Mouse (Mus musculus): ENCODE results near the gene Cyb5r3. TPM values are rescaled to one million over a fixed set of nuclear protein-coding genes. Genes with fewer than 3 reads are reported as not detected.

The Cyb5r3 gene
- 122 and 139 TPM in 2 replicates for polyA plus RNA-seq (2014; fragmentation: Nextera tagmentation; extraction: Ambion mirVana)

GRCm38 (mm10) chr15:83172492-83173429, at the start of gene Cyb5r3:
Gene Cyb5r3 (minus strand): TSS chr15:83172592.
- Histone ChIP-seq H3K4me2 (ENCODE audit: low read depth, low read length) (peak within 1 kb of the TSS; percentile 75), H3K4me1 (ENCODE audit: control insufficient read depth, insufficient read depth, low read length) (peaks cover 17% of the 10 kb centered on the region), H3K9ac (replicated peaks; ENCODE audit: low read depth, low read length) (peak within 1 kb of the TSS; percentile 75), H3K4me3 (ENCODE audit: low read depth, low read length) (peak within 1 kb of the TSS; percentile 96), H3K27ac (ENCODE audit: low read depth, low read length) (peak within 1 kb of the TSS; percentile 69), H3K36me3 (ENCODE audit: control insufficient read depth, insufficient read depth, low read length) (no peaks in the 10 kb centered on the region), H3K9me3 (ENCODE audit: control insufficient read depth, low read length) (no peaks in the 10 kb centered on the region), H3K27me3 (ENCODE audit: control insufficient read depth, insufficient read depth, low read length) (no peaks in the 10 kb centered on the region)
- WGBS, result 34% methylated on average over 28 of the region's 28 CpGs
- ATAC-seq (ENCODE audit: low read depth), result peak; percentile 42

DNA sequence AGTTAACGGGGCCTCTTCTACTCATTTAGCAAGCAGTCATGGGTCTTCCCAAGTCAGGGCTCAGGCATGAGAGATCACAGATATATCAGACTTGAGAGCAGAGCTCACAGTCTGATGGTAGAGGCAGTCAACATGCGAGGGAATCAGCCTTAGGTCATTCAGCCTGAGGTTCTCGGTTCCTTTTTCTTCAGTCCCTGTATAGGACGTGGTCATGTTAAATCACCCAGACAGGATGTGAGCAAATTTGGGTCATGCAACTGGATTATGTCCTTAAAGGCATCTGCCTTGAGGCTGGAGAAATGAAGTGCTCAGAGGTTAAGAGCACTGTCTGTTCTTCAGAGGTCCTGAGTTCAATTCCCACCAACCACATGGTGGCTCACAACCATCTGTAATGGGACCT, 49.3 kb upstream of the Cyb5r3 start:
- ATAC-seq (ENCODE audit: low read depth), result no peak
- Histone ChIP-seq H3K9me3 (ENCODE audit: control insufficient read depth, low read length) (no peaks in the 10 kb centered on the region), H3K4me3 (ENCODE audit: low read depth, low read length) (no peak overlapping the region), H3K4me2 (ENCODE audit: low read depth, low read length) (no peak overlapping the region), H3K27me3 (ENCODE audit: control insufficient read depth, insufficient read depth, low read length) (no peaks in the 10 kb centered on the region), H3K27ac (ENCODE audit: low read depth, low read length) (no peak overlapping the region), H3K9ac (replicated peaks; ENCODE audit: low read depth, low read length) (no peak overlapping the region), H3K36me3 (ENCODE audit: control insufficient read depth, insufficient read depth, low read length) (no peaks in the 10 kb centered on the region), H3K4me1 (ENCODE audit: control insufficient read depth, insufficient read depth, low read length) (peaks cover 8% of the 10 kb centered on the region; the same call in 1 of the 2 replicates)
- WGBS, result 84% methylated on average over 4 of the region's 4 CpGs

DNA sequence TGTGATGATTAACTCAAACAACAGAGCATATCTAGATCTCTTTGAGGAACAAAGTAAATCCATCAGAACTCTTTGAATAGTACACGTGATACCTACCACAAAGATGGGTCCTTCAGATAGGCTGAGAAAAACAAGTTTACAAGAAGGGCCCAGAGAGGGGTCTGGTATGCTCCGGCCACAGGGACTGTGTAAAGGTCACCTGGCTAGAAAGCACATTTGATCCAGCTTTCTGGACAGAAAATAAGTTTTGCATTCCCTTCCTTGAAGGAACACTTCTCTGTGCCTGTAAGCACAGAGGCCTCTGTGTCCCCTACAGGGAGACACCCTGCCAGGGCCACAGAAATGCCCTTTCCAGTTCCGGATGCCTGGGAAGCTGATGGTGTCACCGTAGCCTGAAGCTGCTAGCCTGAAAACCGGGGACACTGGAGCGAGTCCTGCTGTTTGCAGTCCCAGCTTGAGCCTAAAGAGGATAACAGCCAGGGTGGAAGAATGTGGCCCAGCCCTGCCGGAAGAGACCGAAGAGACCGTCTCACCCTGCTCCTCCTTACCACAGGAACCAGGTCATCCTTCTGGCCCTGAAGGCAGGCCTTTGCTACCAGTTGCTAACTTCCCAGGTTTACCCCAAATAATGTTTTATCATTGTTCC, 48.1 kb upstream of the Cyb5r3 start:
- H3K4me2 ChIP-seq (ENCODE audit: low read depth, low read length), result no peak overlapping the region
- 68% methylated on average over 9 of the region's 9 CpGs for WGBS

DNA sequence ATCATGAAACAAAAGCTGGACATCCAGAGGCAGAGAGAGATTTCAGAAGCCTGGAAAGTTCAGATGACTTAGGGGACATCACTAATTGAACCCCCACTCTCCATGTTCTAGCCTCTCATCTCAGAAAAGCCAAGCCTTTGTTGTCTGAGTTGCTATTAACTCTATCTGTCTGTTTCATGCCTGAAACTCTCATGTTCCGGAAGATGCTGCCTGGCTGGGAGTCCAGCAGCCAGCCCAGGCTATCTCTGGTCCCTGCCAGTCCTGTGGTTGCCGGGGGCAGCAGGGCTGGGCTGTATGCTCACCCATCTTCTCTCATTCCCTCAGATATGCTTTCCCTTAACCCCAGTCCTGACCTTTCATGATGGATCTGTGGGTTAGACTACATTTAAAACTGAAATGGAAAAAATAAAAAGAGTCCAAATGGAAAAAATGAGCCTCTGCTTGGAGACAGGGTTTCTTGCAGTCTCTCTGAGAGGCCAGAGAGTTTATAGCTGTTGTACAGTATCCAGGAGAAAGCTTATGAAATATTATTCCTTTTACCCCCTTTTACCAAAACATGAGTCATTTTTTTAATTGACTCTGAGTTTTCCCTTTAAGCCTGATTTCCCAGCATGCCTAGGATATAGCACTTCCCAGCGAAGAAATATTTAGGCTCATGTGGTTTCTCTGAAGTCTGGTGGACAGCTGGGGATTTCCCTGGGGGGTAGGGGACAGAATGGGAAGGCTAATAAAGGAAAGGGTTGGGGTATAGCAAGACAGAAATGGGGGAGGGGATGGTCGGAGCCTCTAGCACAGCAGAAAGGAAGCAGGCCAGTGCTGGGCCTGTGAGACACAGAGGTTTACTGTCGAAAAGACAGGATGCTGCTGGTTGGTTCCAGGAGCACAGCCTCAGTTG, 43.2 kb upstream of the Cyb5r3 start:
- Histone ChIP-seq H3K27ac (ENCODE audit: low read depth, low read length) (peak overlapping the region; percentile 22; the same call in 1 of the 2 replicates), H3K9ac (replicated peaks; ENCODE audit: low read depth, low read length) (no peak overlapping the region), H3K27me3 (ENCODE audit: control insufficient read depth, insufficient read depth, low read length) (no peaks in the 10 kb centered on the region), H3K4me1 (ENCODE audit: control insufficient read depth, insufficient read depth, low read length) (no peaks in the 10 kb centered on the region), H3K4me3 (ENCODE audit: low read depth, low read length) (no peak overlapping the region), H3K9me3 (ENCODE audit: control insufficient read depth, low read length) (no peaks in the 10 kb centered on the region), H3K4me2 (ENCODE audit: low read depth, low read length) (no peak overlapping the region), H3K36me3 (ENCODE audit: control insufficient read depth, insufficient read depth, low read length) (no peaks in the 10 kb centered on the region)
- no peak for ATAC-seq (ENCODE audit: low read depth)
- WGBS, result 33% methylated on average over 5 of the region's 5 CpGs

More for the DNA sequence above, 48.1 kb upstream of the Cyb5r3 start:
- Histone ChIP-seq H3K27me3 (ENCODE audit: control insufficient read depth, insufficient read depth, low read length) (no peaks in the 10 kb centered on the region), H3K36me3 (ENCODE audit: control insufficient read depth, insufficient read depth, low read length) (no peaks in the 10 kb centered on the region), H3K4me3 (ENCODE audit: low read depth, low read length) (no peak overlapping the region), H3K4me1 (ENCODE audit: control insufficient read depth, insufficient read depth, low read length) (peaks cover 8% of the 10 kb centered on the region; the same call in 1 of the 2 replicates), H3K9ac (replicated peaks; ENCODE audit: low read depth, low read length) (no peak overlapping the region), H3K9me3 (ENCODE audit: control insufficient read depth, low read length) (no peaks in the 10 kb centered on the region), H3K27ac (ENCODE audit: low read depth, low read length) (no peak overlapping the region)
- ATAC-seq (ENCODE audit: low read depth), result no peak

DNA sequence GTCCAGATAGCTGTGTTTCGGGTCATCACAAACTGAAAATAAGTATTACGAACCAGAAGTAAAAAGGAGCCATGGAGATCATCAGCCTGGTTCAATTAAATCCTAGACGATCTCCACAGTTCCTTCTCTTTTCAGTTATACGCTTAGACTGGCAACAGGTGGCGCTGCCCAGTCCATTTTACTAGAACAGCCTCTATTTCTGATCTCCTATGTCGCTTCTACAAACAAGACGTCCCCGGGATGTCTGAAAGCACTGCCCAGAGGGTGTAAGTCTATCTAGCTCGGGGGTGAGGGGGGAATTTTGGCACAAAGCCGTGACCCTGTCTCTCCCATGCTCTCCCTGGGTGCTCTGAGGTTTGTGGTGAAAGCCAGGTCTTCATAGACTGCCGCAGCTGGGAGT, 37.8 kb upstream of the Cyb5r3 start:
- WGBS, result 22% methylated on average over 11 of the region's 11 CpGs
- Histone ChIP-seq H3K27ac (ENCODE audit: low read depth, low read length) (no peak overlapping the region), H3K4me2 (ENCODE audit: low read depth, low read length) (peak overlapping the region; percentile 41), H3K4me3 (ENCODE audit: low read depth, low read length) (no peak overlapping the region), H3K9me3 (ENCODE audit: control insufficient read depth, low read length) (no peaks in the 10 kb centered on the region), H3K9ac (replicated peaks; ENCODE audit: low read depth, low read length) (no peak overlapping the region; the same call in 1 of the 2 replicates), H3K27me3 (ENCODE audit: control insufficient read depth, insufficient read depth, low read length) (no peaks in the 10 kb centered on the region), H3K36me3 (ENCODE audit: control insufficient read depth, insufficient read depth, low read length) (no peaks in the 10 kb centered on the region), H3K4me1 (ENCODE audit: control insufficient read depth, insufficient read depth, low read length) (no peaks in the 10 kb centered on the region)
- no peak for ATAC-seq (ENCODE audit: low read depth)

GRCm38 (mm10) chr15:83209719-83210118, 37.3 kb upstream of the Cyb5r3 start:
- H3K36me3 ChIP-seq (ENCODE audit: control insufficient read depth, insufficient read depth, low read length), result no peaks in the 10 kb centered on the region
- peak overlapping the region; percentile 25; the same call in 1 of the 2 replicates for H3K9ac ChIP-seq (replicated peaks; ENCODE audit: low read depth, low read length)
- no peaks in the 10 kb centered on the region for H3K9me3 ChIP-seq (ENCODE audit: control insufficient read depth, low read length)
- H3K4me2 ChIP-seq (ENCODE audit: low read depth, low read length), result peak overlapping the region; percentile 41
- ATAC-seq (ENCODE audit: low read depth), result no peak
- no peak overlapping the region for H3K27ac ChIP-seq (ENCODE audit: low read depth, low read length)
- WGBS, result 19% methylated on average over 10 of the region's 10 CpGs
- no peaks in the 10 kb centered on the region for H3K27me3 ChIP-seq (ENCODE audit: control insufficient read depth, insufficient read depth, low read length)
- H3K4me1 ChIP-seq (ENCODE audit: control insufficient read depth, insufficient read depth, low read length), result no peaks in the 10 kb centered on the region
- no peak overlapping the region for H3K4me3 ChIP-seq (ENCODE audit: low read depth, low read length)

DNA sequence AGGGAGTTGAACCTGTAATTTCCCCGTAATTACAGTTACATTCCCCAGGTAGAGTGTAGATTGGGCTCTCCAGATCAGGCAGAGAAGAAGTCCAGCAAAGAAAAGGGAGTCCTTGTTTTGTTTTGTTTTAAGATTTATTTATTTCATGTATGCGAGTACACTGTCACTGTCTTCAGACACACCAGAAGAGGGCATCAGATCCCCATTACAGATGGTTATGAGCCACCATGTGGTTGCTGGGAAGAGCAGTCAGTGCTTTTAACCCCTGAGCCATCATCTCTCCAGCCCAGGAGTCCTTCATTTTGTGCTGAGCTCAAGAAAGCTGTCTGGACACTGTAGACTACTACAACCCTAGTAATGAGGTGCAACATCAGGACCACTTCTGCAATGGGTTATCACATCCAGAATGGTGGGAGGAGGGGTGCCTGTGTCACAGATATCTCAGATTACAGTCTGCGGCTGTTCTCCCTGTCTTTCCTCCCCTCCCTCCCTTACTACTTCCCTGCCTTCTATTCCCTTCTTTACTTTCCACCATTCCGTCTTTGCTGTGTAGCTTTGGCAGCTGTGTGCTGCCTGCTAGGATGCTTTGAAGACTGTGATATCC, 36.8 kb upstream of the Cyb5r3 start:
- H3K4me2 ChIP-seq (ENCODE audit: low read depth, low read length), result peak overlapping the region; percentile 41; the same call in 1 of the 2 replicates
- no peak overlapping the region for H3K4me3 ChIP-seq (ENCODE audit: low read depth, low read length)
- H3K27me3 ChIP-seq (ENCODE audit: control insufficient read depth, insufficient read depth, low read length), result no peaks in the 10 kb centered on the region
- H3K36me3 ChIP-seq (ENCODE audit: control insufficient read depth, insufficient read depth, low read length), result no peaks in the 10 kb centered on the region
- no peaks in the 10 kb centered on the region for H3K4me1 ChIP-seq (ENCODE audit: control insufficient read depth, insufficient read depth, low read length)
- 45% methylated on average over 4 of the region's 4 CpGs for whole genome bisulfite sequencing
- H3K9me3 ChIP-seq (ENCODE audit: control insufficient read depth, low read length), result no peaks in the 10 kb centered on the region
- no peak for ATAC-seq (ENCODE audit: low read depth)
- 0 out of 2 replicates have a peak overlapping the region, but pooled peaks have one; percentile 25 for H3K9ac ChIP-seq (replicated peaks; ENCODE audit: low read depth, low read length)
- no peak overlapping the region for H3K27ac ChIP-seq (ENCODE audit: low read depth, low read length)

- Histone ChIP-seq H3K36me3 (ENCODE audit: control insufficient read depth, insufficient read depth, low read length) (no peaks in the 10 kb centered on the region), H3K27ac (ENCODE audit: low read depth, low read length) (no peak overlapping the region), H3K4me1 (ENCODE audit: control insufficient read depth, insufficient read depth, low read length) (no peaks in the 10 kb centered on the region), H3K9me3 (ENCODE audit: control insufficient read depth, low read length) (no peaks in the 10 kb centered on the region), H3K27me3 (ENCODE audit: control insufficient read depth, insufficient read depth, low read length) (no peaks in the 10 kb centered on the region), H3K9ac (replicated peaks; ENCODE audit: low read depth, low read length) (no peak overlapping the region), H3K4me2 (ENCODE audit: low read depth, low read length) (no peak overlapping the region), H3K4me3 (ENCODE audit: low read depth, low read length) (no peak overlapping the region)
- no peak; the same call in 1 of the 2 replicates for ATAC-seq (ENCODE audit: low read depth)
- WGBS, result 20% methylated on average over 10 of the region's 10 CpGs
Observed at GRCm38 (mm10) chr15:83204731-83205451, 32.5 kb upstream of the Cyb5r3 start.
